ENCODE assay signal across 23 mouse cellular contexts in the genomic region with DNA sequence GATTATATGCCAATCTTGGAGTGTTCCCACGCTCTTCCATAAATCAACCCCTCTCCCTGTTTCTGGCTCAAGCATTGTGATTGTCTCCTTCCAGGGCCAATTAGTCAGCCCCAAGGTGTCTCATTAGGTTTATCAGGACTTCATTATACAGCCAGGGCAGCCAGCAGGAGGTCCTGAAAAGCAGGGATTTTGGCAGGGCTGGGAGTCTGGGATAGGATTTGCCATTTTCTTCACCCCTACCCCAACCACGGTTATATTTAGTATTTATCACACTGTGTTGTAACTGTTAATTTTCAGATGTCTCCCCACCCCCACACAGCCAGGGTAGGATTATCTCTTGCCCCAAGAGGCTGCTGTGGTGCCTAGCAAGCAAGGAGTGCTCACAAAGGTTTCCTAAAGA. TPM values are rescaled to one million over a fixed set of nuclear protein-coding genes. Genes with fewer than 3 reads are reported as not detected.
A peak's percentile ranks its signal among the peaks of the same experiment; 100 is the strongest.
DNase-seq lines count a peak whose midpoint lies in the region; ATAC-seq and TF ChIP-seq lines count a peak whose summit lies in the region.
"Had no signal": no experiment of that assay in that cellular context is flagged by ENCODE, and none has a peak within 500 bp of the region (broad histone marks: within the 10 kb centered on the region; RNA-seq: fewer than 3 reads in every experiment).

No protein-coding gene starts in this region.

- no peak for ATAC-seq in hindbrain, embryonic 13.5 days (ENCODE audit: low FRiP score)
- no peak for ATAC-seq in hindbrain, postnatal 0 days
- no peak for ATAC-seq in midbrain, embryonic 16.5 days
- no peak for ATAC-seq in megakaryocyte progenitor cell, adult 5-6 weeks (replicated peaks; ENCODE audit: poor library complexity)
- ATAC-seq: activated CD4-positive, CD25-positive, alpha-beta regulatory T cell, adult 4 months; CD4-positive, CD25-positive, alpha-beta regulatory T cell, adult 4 months had no signal

- H3K9ac ChIP-seq in hindbrain, embryonic 13.5 days, result no peak overlapping the region
- H3K9ac ChIP-seq in hindbrain, postnatal 0 days (replicated peaks; ENCODE audit: low read length), result no peak overlapping the region
- no peak overlapping the region for H3K9ac ChIP-seq in midbrain, embryonic 16.5 days (ENCODE audit: low read depth, low read length)
- H3K9ac ChIP-seq: heart, embryonic 13.5 days had no signal

- peak; percentile 18 for DNase-seq in embryo, embryonic 11 days
- no peak for DNase-seq in embryo, embryonic 9.5 days (ENCODE audit: extremely low spot score)
- no peak for DNase-seq in hindbrain, postnatal 0 days (ENCODE audit: low spot score)
- DNase-seq in adipocyte (ENCODE audit: low spot score), result peak; percentile 46
- DNase-seq in urinary bladder, postnatal 10 days (ENCODE audit: low spot score), result no peak
- DNase-seq: adrenal gland, postnatal 14 days; cerebellum, adult 11-12 months; cerebellum, postnatal 25 days; gastrocnemius, postnatal 10 days; heart, adult 18-20 months; kidney, adult 11 months; kidney, postnatal 10 days; lung, adult 18-20 months; thymus, postnatal 25 days had no signal

- H3K4me2 ChIP-seq in hindbrain, embryonic 13.5 days, result no peak overlapping the region
- H3K4me2 ChIP-seq in hindbrain, postnatal 0 days (ENCODE audit: low read depth, low read length), result no peak overlapping the region
- H3K4me2 ChIP-seq in midbrain, embryonic 16.5 days (ENCODE audit: low read length), result no peak overlapping the region
- H3K4me2 ChIP-seq: heart, embryonic 13.5 days; liver, embryonic 11.5 days had no signal

- H3K27me3 ChIP-seq in hindbrain, embryonic 13.5 days, result no peaks in the 10 kb centered on the region
- H3K27me3 ChIP-seq in hindbrain, postnatal 0 days (ENCODE audit: insufficient read depth, low read length), result no peaks in the 10 kb centered on the region
- H3K27me3 ChIP-seq in midbrain, embryonic 16.5 days (ENCODE audit: control insufficient read depth, insufficient read depth, low read depth, low read length), result no peaks in the 10 kb centered on the region
- H3K27me3 ChIP-seq: heart, embryonic 13.5 days had no signal

- H3K36me3 ChIP-seq in hindbrain, embryonic 13.5 days, result no peaks in the 10 kb centered on the region
- no peaks in the 10 kb centered on the region for H3K36me3 ChIP-seq in hindbrain, postnatal 0 days (ENCODE audit: insufficient read depth, low read length)
- no peaks in the 10 kb centered on the region for H3K36me3 ChIP-seq in midbrain, embryonic 16.5 days (ENCODE audit: control insufficient read depth, insufficient read depth, low read length)
- H3K36me3 ChIP-seq: heart, embryonic 13.5 days had no signal

- H3K27ac ChIP-seq in hindbrain, embryonic 13.5 days, result peak overlapping the region; percentile 52; the same call in 1 of the 2 replicates
- H3K27ac ChIP-seq in hindbrain, postnatal 0 days, result no peak overlapping the region
- peak overlapping the region; percentile 6; the same call in 1 of the 2 replicates for H3K27ac ChIP-seq in midbrain, embryonic 16.5 days (ENCODE audit: low read length)
- H3K27ac ChIP-seq: heart, embryonic 13.5 days had no signal

- no peak overlapping the region for H3K4me3 ChIP-seq in hindbrain, embryonic 13.5 days
- H3K4me3 ChIP-seq in hindbrain, postnatal 0 days (ENCODE audit: low read length), result no peak overlapping the region
- no peak overlapping the region for H3K4me3 ChIP-seq in midbrain, embryonic 16.5 days (ENCODE audit: low read depth, low read length)
- H3K4me3 ChIP-seq: erythroblast, embryonic 14.5 days; heart, embryonic 13.5 days had no signal

- peaks cover 14% of the 10 kb centered on the region for H3K4me1 ChIP-seq in hindbrain, embryonic 13.5 days (replicated peaks)
- H3K4me1 ChIP-seq in hindbrain, postnatal 0 days (ENCODE audit: insufficient read depth, low read length), result no peaks in the 10 kb centered on the region
- peaks cover 9% of the 10 kb centered on the region for H3K4me1 ChIP-seq in midbrain, embryonic 16.5 days (ENCODE audit: control insufficient read depth, insufficient read depth, low read length)

- WGBS in hindbrain, embryonic 13.5 days, result 14% methylated on average over 2 of the region's 2 CpGs
- 29% methylated on average over 2 of the region's 2 CpGs for WGBS in hindbrain, postnatal 0 days
- WGBS in midbrain, embryonic 16.5 days, result 5% methylated on average over 2 of the region's 2 CpGs

- no peak for TF ChIP-seq CTCF in hindbrain, postnatal 0 days (IDR thresholded peaks at IDR 0.05; ENCODE audit: low read depth)

- H3K9me3 ChIP-seq in hindbrain, embryonic 13.5 days, result no peaks in the 10 kb centered on the region
- no peaks in the 10 kb centered on the region for H3K9me3 ChIP-seq in hindbrain, postnatal 0 days (ENCODE audit: low read length)
- H3K9me3 ChIP-seq in midbrain, embryonic 16.5 days (replicated peaks; ENCODE audit: control insufficient read depth, low read length, poor library complexity, severe bottlenecking), result no peaks in the 10 kb centered on the region
- H3K9me3 ChIP-seq: heart, embryonic 13.5 days had no signal

RNA-seq across cellular contexts. Expression of a gene that starts 3.8 kb away (rescaled TPM):
- 247 and 272 TPM in 2 replicates for polyA plus RNA-seq in hindbrain, embryonic 13.5 days (2015; fragmentation: Nextera tagmentation; extraction: Ambion mirVana)
- total RNA-seq in hindbrain, postnatal 0 days (2014; rRNA removed), result 193 and 228 TPM in 2 replicates
- polyA plus RNA-seq in hindbrain, postnatal 0 days (2015; fragmentation: Nextera tagmentation; extraction: Ambion mirVana), result 181 and 195 TPM in 2 replicates
- 228 and 263 TPM in 2 replicates for polyA plus RNA-seq in midbrain, embryonic 16.5 days (2015; fragmentation: Nextera tagmentation; extraction: Ambion mirVana)
- total RNA-seq in megakaryocyte progenitor cell, adult 5-6 weeks (2015), result 0.20 TPM in 1 of 2 replicates, not detected in the other
- 0.12 and 0.91 TPM in 2 replicates for total RNA-seq in megakaryocyte progenitor cell, adult 5-6 weeks (2017)
- total RNA-seq: megakaryocyte-erythroid progenitor cell, adult 5-6 weeks had no signal
- polyA plus RNA-seq: activated CD4-positive, CD25-positive, alpha-beta regulatory T cell, adult 4 months had no signal

RNA-seq across cellular contexts. Expression of a gene that starts 41.5 kb away (rescaled TPM):
- polyA plus RNA-seq in hindbrain, embryonic 13.5 days (2015; fragmentation: Nextera tagmentation; extraction: Ambion mirVana), result 33.4 and 39.0 TPM in 2 replicates
- total RNA-seq in hindbrain, postnatal 0 days (2014; rRNA removed), result 25.1 and 28.1 TPM in 2 replicates
- polyA plus RNA-seq in hindbrain, postnatal 0 days (2015; fragmentation: Nextera tagmentation; extraction: Ambion mirVana), result 27.3 and 30.4 TPM in 2 replicates
- polyA plus RNA-seq in midbrain, embryonic 16.5 days (2015; fragmentation: Nextera tagmentation; extraction: Ambion mirVana), result 23.6 and 29.8 TPM in 2 replicates
- 55.1 and 62.9 TPM in 2 replicates for total RNA-seq in megakaryocyte progenitor cell, adult 5-6 weeks (2015)
- 59.6 and 68.9 TPM in 2 replicates for total RNA-seq in megakaryocyte progenitor cell, adult 5-6 weeks (2017)
- polyA plus RNA-seq: activated CD4-positive, CD25-positive, alpha-beta regulatory T cell, adult 4 months; CD4-positive, CD25-positive, alpha-beta regulatory T cell, adult 4 months; erythroblast, embryonic 14.5 days had no signal

Comparison
In these comparisons a context has a peak if more than half of its experiments do, and no peak if none do; other contexts are left out.
1. DNase-seq: peak in embryo, embryonic 11 days (single experiment) and adipocyte (single experiment); none in embryo, embryonic 9.5 days (single experiment), hindbrain, postnatal 0 days (single experiment) and urinary bladder, postnatal 10 days (single experiment).